Mouse (Mus musculus): Measurements from ENCODE around the gene Dynll2. TPM values are rescaled to one million over a fixed set of nuclear protein-coding genes. Genes with fewer than 3 reads are reported as not detected.
A peak's percentile ranks its signal among the peaks of the same experiment; 100 is the strongest.
"Not testable (repeated sequence)": the region's sequence is repeated elsewhere in the genome, so short reads cannot be mapped to it uniquely, and the experiment has no call there.

Dynll2 gene
- polyA plus RNA-seq, 1 experiment from 2014 or later = 18.6 TPM

DNA sequence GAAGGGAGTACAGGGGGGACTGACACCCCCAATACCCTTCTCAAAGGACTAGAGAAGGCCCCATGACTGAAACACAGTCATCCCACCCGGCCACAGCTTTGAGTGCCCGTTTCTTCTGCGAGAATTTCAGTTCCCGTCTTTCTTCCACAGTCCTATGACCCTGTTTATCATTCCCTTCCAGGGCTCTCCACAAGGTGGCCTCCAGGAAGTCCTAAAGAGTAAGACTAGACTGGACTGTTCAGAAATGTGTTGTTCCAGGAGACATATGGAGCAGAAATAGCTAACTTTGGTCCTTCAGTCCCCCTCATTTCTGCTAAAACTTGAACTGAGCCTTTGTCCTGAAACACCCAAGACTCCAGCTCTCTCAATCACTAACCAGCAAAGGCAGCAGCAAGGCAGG is 8.4 kb downstream of the Dynll2 start:
- no peak overlapping the region for H3K4me2 ChIP-seq (ENCODE audit: low read depth, severe bottlenecking)
- H3K27ac ChIP-seq (replicated peaks; ENCODE audit: low read depth, low read length) = no peak overlapping the region
- no peak overlapping the region for H3K9ac ChIP-seq (ENCODE audit: low read length)
- ATAC-seq (ENCODE audit: insufficient number of reproducible peaks, low FRiP score, low TSS enrichment, low read depth) (no peak), DNase-seq (ENCODE audit: low spot score) (no peak)
- no peaks in the 10 kb centered on the region for H3K9me3 ChIP-seq (ENCODE audit: control insufficient read depth, low read length)
- H3K27me3 ChIP-seq (ENCODE audit: control insufficient read depth, insufficient read depth, low read length) = no peaks in the 10 kb centered on the region
- WGBS = 86% methylated on average over 4 of the region's 4 CpGs
- no peaks in the 10 kb centered on the region for H3K4me1 ChIP-seq (ENCODE audit: control insufficient read depth, insufficient read depth, low read length)
- H3K36me3 ChIP-seq (ENCODE audit: control insufficient read depth, insufficient read depth, low read length) = peaks cover 18% of the 10 kb centered on the region
- H3K4me3 ChIP-seq (ENCODE audit: low read depth, low read length) = no peak overlapping the region

DNA sequence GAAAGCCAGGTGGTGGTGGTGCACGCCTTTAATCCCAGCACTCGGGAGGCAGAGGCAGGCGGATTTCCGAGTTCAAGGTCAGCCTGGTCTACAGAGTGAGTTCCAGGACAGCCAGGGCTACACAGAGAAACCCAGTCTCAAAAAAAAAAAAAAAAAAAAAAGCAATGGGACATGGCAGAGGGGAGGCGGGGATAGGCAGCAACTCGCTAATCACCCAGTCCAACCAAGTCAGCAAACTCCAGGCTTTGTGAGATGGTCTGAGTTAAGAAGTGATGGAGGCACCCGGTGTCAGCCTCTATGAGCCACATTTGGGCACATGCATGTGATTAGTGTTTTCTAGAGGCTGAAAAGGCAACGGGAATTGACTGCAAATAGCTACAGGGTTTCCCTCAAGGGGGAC is 10.3 kb downstream of the Dynll2 start:
- not testable (repeated sequence) for DNase-seq (ENCODE audit: low spot score); ATAC-seq (ENCODE audit: insufficient number of reproducible peaks, low FRiP score, low TSS enrichment, low read depth); H3K4me3 ChIP-seq (ENCODE audit: low read depth, low read length); H3K9ac ChIP-seq (ENCODE audit: low read length); H3K27ac ChIP-seq (replicated peaks; ENCODE audit: low read depth, low read length); H3K4me1 ChIP-seq (ENCODE audit: control insufficient read depth, insufficient read depth, low read length); H3K27me3 ChIP-seq (ENCODE audit: control insufficient read depth, insufficient read depth, low read length); H3K9me3 ChIP-seq (ENCODE audit: control insufficient read depth, low read length); H3K4me2 ChIP-seq (ENCODE audit: low read depth, severe bottlenecking)
- 77% methylated on average over 8 of the region's 8 CpGs for WGBS
- H3K36me3 ChIP-seq (ENCODE audit: control insufficient read depth, insufficient read depth, low read length) = peaks cover 12% of the 10 kb centered on the region

- peaks cover 2% of the 10 kb centered on the region; the same call in 1 of the 2 replicates for H3K36me3 ChIP-seq (ENCODE audit: control insufficient read depth, insufficient read depth, low read length)
- H3K4me2 ChIP-seq (ENCODE audit: low read depth, severe bottlenecking) = no peak overlapping the region
- peak; percentile 71 for DNase-seq (ENCODE audit: low spot score)
- 19% methylated on average over 11 of the region's 11 CpGs for WGBS
- no peak overlapping the region for H3K4me3 ChIP-seq (ENCODE audit: low read depth, low read length)
- H3K9ac ChIP-seq (ENCODE audit: low read length) = 0 out of 2 replicates have a peak overlapping the region, but pooled peaks have one; percentile 23
- H3K27ac ChIP-seq (replicated peaks; ENCODE audit: low read depth, low read length) = no peak overlapping the region
- H3K27me3 ChIP-seq (ENCODE audit: control insufficient read depth, insufficient read depth, low read length) = no peaks in the 10 kb centered on the region
- no peak for ATAC-seq (ENCODE audit: insufficient number of reproducible peaks, low FRiP score, low TSS enrichment, low read depth)
- no peaks in the 10 kb centered on the region for H3K9me3 ChIP-seq (ENCODE audit: control insufficient read depth, low read length)
- no peaks in the 10 kb centered on the region for H3K4me1 ChIP-seq (ENCODE audit: control insufficient read depth, insufficient read depth, low read length)
Measured at GRCm38 (mm10) chr11:87974477-87975181, 12.7 kb downstream of the Dynll2 start.

- no peaks in the 10 kb centered on the region for H3K9me3 ChIP-seq (ENCODE audit: control insufficient read depth, low read length)
- peaks cover 2% of the 10 kb centered on the region; the same call in 1 of the 2 replicates for H3K36me3 ChIP-seq (ENCODE audit: control insufficient read depth, insufficient read depth, low read length)
- no peak overlapping the region for H3K9ac ChIP-seq (ENCODE audit: low read length)
- H3K4me1 ChIP-seq (ENCODE audit: control insufficient read depth, insufficient read depth, low read length) = no peaks in the 10 kb centered on the region
- no peak overlapping the region for H3K27ac ChIP-seq (replicated peaks; ENCODE audit: low read depth, low read length)
- WGBS = 55% methylated on average over 10 of the region's 10 CpGs
- DNase-seq (ENCODE audit: low spot score) (no peak), ATAC-seq (ENCODE audit: insufficient number of reproducible peaks, low FRiP score, low TSS enrichment, low read depth) (no peak)
- no peak overlapping the region for H3K4me3 ChIP-seq (ENCODE audit: low read depth, low read length)
- H3K27me3 ChIP-seq (ENCODE audit: control insufficient read depth, insufficient read depth, low read length) = no peaks in the 10 kb centered on the region
- H3K4me2 ChIP-seq (ENCODE audit: low read depth, severe bottlenecking) = no peak overlapping the region
Measured at GRCm38 (mm10) chr11:87973559-87974305, 13.6 kb downstream of the Dynll2 start.

- Histone ChIP-seq H3K27me3 (ENCODE audit: control insufficient read depth, insufficient read depth, low read length) (no peaks in the 10 kb centered on the region), H3K4me1 (ENCODE audit: control insufficient read depth, insufficient read depth, low read length) (no peaks in the 10 kb centered on the region), H3K9me3 (ENCODE audit: control insufficient read depth, low read length) (no peaks in the 10 kb centered on the region), H3K4me2 (ENCODE audit: low read depth, severe bottlenecking) (no peak overlapping the region), H3K4me3 (ENCODE audit: low read depth, low read length) (no peak overlapping the region), H3K36me3 (ENCODE audit: control insufficient read depth, insufficient read depth, low read length) (peaks cover 2% of the 10 kb centered on the region; the same call in 1 of the 2 replicates), H3K27ac (replicated peaks; ENCODE audit: low read depth, low read length) (no peak overlapping the region), H3K9ac (ENCODE audit: low read length) (no peak overlapping the region)
- WGBS = 78% methylated on average over 6 of the region's 6 CpGs
- ATAC-seq (ENCODE audit: insufficient number of reproducible peaks, low FRiP score, low TSS enrichment, low read depth) (no peak), DNase-seq (ENCODE audit: low spot score) (no peak)
Measured at GRCm38 (mm10) chr11:87972829-87973228, 14.5 kb downstream of the Dynll2 start.

DNA sequence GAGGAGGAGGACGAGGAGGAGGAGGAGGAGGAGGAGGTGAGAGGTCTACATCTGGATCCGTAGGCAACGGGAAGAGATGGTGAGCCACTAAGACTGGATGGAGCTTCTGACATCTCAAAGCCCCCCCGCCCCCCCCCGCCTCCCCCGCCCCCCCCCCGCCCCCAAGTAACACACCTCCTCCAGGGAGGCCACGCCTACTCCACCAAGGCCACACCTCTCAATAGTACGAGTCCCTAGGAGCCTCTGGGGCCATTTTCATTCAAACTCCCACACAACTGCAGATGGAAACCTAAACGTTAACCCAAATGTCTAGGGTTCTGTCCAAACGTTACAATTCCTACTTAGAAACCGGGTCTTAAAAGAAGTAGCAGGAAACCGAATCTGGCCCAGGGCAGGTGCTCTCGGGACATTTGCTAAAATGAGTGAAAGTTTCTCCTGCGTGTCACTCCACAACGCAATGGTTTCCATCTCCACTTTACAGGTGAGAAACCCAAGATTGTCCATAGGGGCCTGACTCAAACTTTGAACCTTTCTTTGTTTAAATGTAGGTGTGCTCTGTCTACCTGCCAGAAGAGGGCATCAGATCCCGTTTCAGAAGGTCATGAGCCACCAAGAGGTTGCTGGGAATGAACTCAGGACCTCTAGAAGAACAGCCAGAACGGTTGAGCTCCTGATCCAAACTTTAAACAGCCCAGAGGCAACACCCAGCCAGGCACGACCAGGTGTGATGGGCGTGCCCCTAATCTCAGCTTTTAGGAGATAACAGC is 18.8 kb downstream of the Dynll2 start:
- H3K36me3 ChIP-seq (ENCODE audit: control insufficient read depth, insufficient read depth, low read length) = no peaks in the 10 kb centered on the region
- DNase-seq (ENCODE audit: low spot score) (no peak), ATAC-seq (ENCODE audit: insufficient number of reproducible peaks, low FRiP score, low TSS enrichment, low read depth) (no peak)
- no peaks in the 10 kb centered on the region for H3K27me3 ChIP-seq (ENCODE audit: control insufficient read depth, insufficient read depth, low read length)
- no peak overlapping the region for H3K4me2 ChIP-seq (ENCODE audit: low read depth, severe bottlenecking)
- H3K9me3 ChIP-seq (ENCODE audit: control insufficient read depth, low read length) = no peaks in the 10 kb centered on the region
- no peak overlapping the region for H3K4me3 ChIP-seq (ENCODE audit: low read depth, low read length)
- WGBS = 14% methylated on average over 19 of the region's 20 CpGs
- 0 out of 2 replicates have a peak, but pooled peaks cover 4% of the 10 kb centered on the region for H3K4me1 ChIP-seq (ENCODE audit: control insufficient read depth, insufficient read depth, low read length)
- H3K27ac ChIP-seq (replicated peaks; ENCODE audit: low read depth, low read length) = no peak overlapping the region
- H3K9ac ChIP-seq (ENCODE audit: low read length) = no peak overlapping the region

DNA sequence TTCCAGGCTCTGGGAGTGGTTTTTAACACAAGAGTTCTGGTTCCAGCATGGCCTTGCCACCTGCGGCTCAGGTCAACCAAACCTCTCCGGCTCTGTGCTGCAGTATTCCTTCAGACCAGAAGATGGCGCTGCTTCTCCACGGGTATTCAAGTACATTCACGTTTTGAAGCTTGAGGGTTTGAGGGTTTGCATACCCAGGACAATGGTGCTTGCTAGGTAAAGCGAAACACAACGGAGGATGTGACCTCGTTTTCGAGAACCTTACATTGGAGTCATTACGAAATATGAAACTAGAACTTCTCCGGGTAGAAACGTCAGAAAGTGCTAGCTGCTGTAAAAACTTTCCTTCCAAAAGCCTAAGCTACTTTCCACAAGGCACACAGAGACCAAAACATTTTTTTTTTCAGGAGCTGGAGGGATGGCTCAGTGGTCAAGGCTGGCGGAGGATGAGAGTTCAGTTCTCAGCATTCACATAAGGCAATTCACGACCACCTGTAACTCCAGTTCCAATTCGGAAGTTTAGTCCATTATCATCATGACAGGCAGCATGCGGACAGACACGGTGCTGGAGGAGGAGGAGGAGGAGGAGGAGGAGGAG is 19.5 kb downstream of the Dynll2 start:
- Histone ChIP-seq H3K27me3 (ENCODE audit: control insufficient read depth, insufficient read depth, low read length) (no peaks in the 10 kb centered on the region), H3K9me3 (ENCODE audit: control insufficient read depth, low read length) (no peaks in the 10 kb centered on the region), H3K4me2 (ENCODE audit: low read depth, severe bottlenecking) (peak overlapping the region; percentile 37), H3K36me3 (ENCODE audit: control insufficient read depth, insufficient read depth, low read length) (no peaks in the 10 kb centered on the region), H3K4me3 (ENCODE audit: low read depth, low read length) (no peak overlapping the region), H3K27ac (replicated peaks; ENCODE audit: low read depth, low read length) (no peak overlapping the region), H3K4me1 (ENCODE audit: control insufficient read depth, insufficient read depth, low read length) (0 out of 2 replicates have a peak, but pooled peaks cover 4% of the 10 kb centered on the region), H3K9ac (ENCODE audit: low read length) (no peak overlapping the region; the same call in 1 of the 2 replicates)
- ATAC-seq (ENCODE audit: insufficient number of reproducible peaks, low FRiP score, low TSS enrichment, low read depth) (no peak), DNase-seq (ENCODE audit: low spot score) (peak; percentile 96)
- 3% methylated on average over 17 of the region's 17 CpGs for WGBS

GRCm38 (mm10) chr11:87966214-87966613 is 21.1 kb downstream of the Dynll2 start:
- H3K27ac ChIP-seq (replicated peaks; ENCODE audit: low read depth, low read length) = no peak overlapping the region
- no peaks in the 10 kb centered on the region for H3K36me3 ChIP-seq (ENCODE audit: control insufficient read depth, insufficient read depth, low read length)
- no peak overlapping the region for H3K4me2 ChIP-seq (ENCODE audit: low read depth, severe bottlenecking)
- peak; percentile 83 for ATAC-seq (ENCODE audit: insufficient number of reproducible peaks, low FRiP score, low TSS enrichment, low read depth)
- no peaks in the 10 kb centered on the region for H3K27me3 ChIP-seq (ENCODE audit: control insufficient read depth, insufficient read depth, low read length)
- H3K9ac ChIP-seq (ENCODE audit: low read length) = no peak overlapping the region
- DNase-seq (ENCODE audit: low spot score) = peak; percentile 67
- H3K4me1 ChIP-seq (ENCODE audit: control insufficient read depth, insufficient read depth, low read length) = 0 out of 2 replicates have a peak, but pooled peaks cover 4% of the 10 kb centered on the region
- no peak overlapping the region for H3K4me3 ChIP-seq (ENCODE audit: low read depth, low read length)
- WGBS = 34% methylated on average over 10 of the region's 10 CpGs
- H3K9me3 ChIP-seq (ENCODE audit: control insufficient read depth, low read length) = no peaks in the 10 kb centered on the region
